Mouse (Mus musculus) erythroid progenitor cell, adult 5-6 weeks (primary cell): ENCODE measurements around the gene Fzr1. TPM values are rescaled to one million over a fixed set of nuclear protein-coding genes. Genes with fewer than 3 reads are reported as not detected.
A peak's percentile ranks its signal among the peaks of the same experiment; 100 is the strongest.

ENCODE experiments used
- ATAC-seq: replicated peaks from 2 replicates; pipeline ENCODE4 v1.8.0; 2016; ENCODE audit warnings: moderate number of reproducible peaks, mild to moderate bottlenecking, moderate TSS enrichment, inconsistent platforms; ENCODE audit not compliant: poor library complexity, low FRiP score, severe bottlenecking
- total RNA-seq, 2 experiments: library from RNA; stranded (forward) in 1 of 2; stranded (reverse) in 1 of 2; fragments of 150-400 nt in 1 of 2; fragments of 186-747, 209-891 nt in 1 of 2; gene quantifications; 2 replicates each; pipeline versions ENCODE4 v1.2.3 to v1.2.4; 2015 to 2017; ENCODE audit warnings: low replicate concordance in 2 of 2

Gene Fzr1
- total RNA-seq, 2 experiments from 2014 or later, result 235 to 266 TPM

DNA sequence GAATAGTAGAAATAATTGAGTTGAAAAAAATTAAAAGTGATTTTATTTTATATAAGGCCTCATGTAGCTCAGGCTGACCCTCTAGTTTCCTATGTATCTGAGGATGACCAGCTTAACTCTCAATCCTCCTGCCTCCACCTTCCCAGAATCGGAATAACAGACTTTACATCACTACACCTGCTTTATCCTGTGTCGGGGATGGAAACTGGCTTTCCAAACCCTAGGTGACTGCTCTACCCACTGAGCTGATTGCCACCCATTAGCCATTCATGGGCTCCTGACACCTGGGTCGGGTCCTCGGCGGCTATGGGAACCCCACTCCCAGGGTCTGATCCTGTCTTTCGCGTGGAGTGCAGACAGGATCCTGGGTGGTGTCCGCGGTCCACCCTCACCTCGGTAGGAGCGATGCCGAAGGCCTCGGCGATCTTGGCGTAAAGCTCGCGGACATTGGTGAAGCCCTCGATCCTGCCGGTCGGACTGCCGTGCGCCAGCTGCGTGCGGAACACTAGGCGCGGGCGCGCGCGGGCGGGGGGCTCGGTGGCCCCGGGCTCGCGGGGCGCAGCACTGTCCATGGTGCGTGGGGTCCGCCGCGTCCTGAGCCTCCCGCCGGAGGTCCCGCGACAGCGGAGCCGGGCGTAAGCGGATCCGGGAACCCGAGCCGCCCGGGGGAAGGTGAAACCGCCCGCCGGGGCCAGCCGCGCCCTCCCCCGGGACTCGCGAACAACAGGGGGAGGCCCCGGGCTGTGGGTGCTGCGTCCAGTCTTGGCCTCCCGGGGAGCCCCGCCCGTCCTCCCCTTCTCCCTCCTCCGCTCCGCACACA is 35.4 kb downstream of the Fzr1 start, which contains the start of gene Gipc3:
Gipc3 (minus strand) TSS at position 581 of the 820 bp plus-strand sequence.
- ATAC-seq, result no peak

DNA sequence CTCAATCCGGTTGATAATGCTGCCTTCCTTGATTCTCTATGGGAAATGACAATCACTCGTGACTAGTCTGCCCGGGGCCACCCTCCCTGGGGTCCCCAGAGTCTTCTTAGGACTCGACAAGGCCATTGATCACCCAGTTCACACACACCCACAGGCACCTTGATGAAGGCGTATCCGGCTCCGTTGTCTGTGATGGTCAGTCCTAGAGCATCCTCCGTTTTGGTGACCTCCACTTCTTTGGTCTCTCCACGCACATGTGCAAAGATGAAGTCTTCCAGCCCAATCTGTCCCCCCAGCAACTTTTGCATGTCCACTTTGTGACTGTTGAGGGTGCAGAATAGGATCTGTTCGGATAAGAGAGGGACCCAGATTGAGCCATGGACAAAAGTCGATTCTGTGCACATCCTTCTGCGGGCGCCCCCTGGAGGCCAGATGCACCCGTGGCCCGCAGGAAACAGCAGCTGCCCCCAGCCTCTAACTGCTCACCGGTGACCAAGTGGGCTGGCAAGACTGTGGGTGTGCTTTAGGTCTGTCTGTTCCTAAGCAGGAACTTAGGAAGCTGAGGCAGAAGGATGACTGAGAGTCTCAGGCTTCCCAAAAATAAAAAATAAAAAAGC is 36.9 kb downstream of the Fzr1 start:
- ATAC-seq, result peak; percentile 56; the same call in 1 of the 2 replicates

DNA sequence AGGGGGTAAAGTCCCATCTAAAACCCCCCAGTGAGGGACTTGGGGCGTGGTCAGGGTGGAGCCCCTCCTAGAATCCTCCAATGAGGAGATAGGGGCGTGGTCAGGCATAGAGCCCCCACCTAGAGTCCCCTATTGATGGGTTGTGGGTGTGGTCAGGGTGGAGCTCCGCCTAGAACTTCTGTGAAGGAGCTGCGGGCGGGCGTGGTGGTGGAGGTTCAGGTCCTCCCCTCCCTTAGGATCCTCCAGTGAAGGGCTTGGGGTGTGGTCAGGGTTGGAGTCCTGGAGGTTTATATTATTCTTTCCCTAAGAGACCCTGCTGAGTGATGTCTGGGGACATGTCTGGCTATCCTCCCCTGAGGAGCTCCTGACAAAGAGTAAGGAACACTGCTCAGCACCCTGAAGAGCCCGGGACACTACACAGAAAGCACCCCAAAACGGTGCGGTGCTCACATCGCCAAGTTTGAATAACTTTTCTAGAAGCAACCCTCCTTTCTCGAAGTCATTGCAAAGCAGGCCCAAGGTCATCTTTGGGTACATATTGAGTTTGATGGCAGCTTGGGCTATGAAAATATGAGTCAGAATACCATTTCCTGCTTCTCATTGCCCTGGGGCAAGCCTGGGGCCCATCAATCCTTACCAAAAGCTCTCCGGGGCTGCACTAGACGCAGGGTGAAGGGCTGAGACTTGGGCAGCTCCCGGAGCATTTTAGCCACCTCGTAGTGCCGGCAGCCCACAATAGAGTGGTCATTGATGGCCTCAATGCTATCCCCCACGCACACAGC is 37.6 kb downstream of the Fzr1 start:
- no peak; the same call in 1 of the 2 replicates for ATAC-seq

DNA sequence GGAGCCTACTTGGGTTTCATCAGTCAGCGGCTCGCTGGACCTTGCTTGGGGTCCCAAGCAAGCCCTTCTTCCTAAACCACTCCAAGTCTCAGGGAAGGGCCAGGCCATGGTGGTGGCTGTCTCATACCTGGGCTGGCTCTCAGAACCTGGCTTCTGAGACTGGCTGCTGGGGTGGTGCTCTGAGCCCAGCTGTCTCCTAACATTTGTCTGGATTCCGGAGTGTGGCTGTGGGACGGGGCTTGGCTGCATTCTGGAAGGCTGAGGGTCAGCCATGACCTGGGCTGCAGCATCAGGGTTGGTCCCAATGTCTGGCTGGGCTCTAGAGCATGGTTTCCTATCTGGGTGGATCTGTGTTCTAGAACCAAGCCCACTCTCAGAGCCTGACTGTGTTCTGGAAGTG is 41.8 kb downstream of the Fzr1 start:
- ATAC-seq, result no peak

DNA sequence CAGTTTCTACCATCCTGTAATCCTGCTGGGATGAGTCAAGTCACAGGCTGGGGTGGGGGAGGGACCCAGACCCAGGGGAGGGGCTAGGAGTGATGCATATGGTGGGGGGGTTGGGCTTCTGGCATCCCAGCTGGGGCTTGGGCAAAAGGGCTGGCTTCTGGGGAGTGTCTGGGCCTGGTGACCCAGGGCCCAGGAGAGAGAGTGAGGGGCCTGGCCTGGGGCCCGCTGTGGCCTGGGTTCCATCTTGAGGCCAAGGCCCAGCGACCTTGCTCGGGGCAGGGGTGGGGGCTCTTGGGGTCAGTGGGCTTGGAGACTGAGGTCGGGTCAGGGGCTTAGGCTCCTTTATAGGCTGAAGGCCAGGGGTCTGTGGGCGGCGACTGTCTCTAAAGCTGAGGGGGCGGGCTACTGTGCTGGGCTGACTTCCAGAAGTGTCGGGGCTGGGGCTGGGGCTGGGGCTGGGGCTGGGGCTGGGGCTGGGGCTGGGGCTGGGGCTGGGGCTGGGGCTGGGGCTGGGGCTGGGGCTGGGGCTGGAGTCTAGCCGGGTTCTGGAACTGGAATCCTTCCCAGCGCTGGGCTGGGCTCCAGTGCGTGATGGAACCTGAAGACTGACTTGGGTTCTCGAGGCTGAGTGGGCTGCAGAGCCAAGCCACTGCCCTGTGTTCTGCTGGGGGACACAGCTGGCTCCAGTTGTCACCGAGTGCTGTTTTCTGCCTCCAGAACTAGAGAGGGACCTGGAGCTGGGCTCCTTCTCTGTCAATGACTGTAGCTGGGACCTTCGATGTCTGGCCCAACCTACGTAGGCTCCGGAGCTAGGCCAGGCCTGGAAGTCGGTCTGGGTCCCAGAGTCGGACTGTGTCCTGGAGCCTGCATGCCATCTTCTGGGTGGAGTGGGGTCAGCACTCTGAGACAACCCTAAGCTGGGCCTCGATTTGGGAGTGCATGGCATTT is 42.6 kb downstream of the Fzr1 start:
- ATAC-seq, result no peak

DNA sequence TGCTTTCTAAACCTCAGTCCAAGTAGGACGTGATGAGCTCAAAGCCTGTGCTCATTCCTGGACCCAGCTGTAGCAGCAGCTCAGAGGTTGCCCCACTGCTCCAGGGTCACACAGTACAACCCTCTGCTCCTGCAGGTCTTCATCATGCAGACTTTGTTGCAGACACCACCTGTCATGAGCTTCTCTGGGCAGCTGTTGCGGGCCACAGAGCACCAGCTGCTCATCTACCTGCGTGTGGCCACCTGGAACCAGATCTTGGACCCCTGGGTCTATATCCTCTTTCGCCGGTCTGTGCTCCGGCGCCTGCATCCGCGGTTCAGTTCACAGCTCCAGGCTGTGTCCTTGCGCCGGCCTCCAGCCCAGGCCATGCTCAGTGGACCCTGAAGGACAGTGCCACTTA is 44.0 kb downstream of the Fzr1 start:
- no peak for ATAC-seq

DNA sequence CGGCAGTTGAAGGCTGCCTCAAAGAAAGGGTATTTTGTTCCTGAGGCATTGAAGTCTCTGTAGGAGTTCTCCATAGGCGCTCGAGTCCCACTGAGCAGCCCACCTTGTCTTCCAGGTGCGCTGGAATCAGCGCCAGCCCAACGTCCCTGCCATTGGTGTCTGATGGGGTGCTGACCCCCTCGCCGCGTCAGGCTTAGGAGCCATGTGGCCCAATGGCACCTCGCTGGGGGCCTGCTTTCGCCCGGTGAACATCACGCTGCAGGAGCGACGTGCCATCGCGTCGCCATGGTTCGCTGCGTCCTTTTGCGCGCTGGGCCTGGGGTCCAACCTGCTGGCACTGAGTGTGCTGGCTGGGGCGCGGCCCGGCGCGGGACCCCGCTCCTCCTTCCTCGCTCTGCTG is 46.0 kb downstream of the Fzr1 start:
- ATAC-seq, result no peak

DNA sequence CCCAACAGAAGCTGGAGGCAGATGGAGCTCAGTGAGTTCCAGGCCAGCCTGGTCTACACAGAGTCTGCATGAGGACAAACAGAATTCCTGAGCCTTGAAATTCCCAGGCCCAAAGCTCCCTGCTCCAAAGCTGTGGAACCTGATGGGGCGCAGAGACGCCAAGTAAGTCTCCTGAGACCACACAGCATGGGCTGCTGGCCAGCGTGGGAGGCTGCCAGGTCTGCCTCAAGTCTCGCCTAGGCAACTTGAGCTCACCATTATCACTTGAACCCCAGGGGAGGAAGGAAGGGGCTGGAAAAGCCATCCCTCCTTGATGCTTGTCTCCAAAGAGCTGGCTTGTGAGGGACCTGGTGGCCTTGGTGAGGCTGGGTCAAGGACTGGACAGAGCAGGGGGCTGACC is 48.3 kb downstream of the Fzr1 start:
- no peak for ATAC-seq

DNA sequence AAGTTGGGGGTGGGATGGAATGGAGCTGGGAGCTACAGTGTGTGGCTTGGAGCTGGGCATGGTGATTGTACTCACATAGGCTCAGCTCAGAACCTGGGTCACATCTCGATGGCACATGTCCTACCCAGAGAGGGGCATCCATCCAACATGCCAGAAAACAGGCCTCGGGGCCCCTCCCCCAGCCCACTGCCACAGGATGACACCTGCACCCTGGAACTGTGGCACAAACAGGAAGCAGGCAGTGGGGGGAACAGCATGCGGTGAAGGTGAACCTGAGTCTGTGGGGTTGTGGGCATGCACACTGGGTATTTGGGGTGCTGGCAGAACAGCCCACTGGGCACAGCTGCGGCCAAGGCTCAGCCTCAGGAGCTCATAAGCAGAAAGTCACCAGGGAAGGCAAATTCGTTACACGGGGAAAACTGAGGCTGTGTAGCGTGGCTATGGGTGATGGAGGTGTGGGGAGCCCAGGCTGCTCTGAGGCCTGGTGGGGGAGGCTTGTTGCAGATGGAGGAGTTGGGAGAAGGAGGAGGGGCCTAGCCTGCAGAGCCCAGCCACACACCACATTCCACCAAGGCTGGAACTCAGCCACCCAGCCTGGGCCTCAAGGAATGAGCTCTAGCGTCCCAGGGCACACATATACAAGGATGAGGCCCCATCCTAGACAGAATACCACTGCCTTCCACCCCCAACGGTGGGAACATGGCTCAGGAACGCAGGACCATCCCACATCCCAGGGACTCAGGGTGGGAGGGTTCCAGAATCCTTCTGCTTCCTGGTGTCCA is 48.9 kb downstream of the Fzr1 start:
- no peak for ATAC-seq

DNA sequence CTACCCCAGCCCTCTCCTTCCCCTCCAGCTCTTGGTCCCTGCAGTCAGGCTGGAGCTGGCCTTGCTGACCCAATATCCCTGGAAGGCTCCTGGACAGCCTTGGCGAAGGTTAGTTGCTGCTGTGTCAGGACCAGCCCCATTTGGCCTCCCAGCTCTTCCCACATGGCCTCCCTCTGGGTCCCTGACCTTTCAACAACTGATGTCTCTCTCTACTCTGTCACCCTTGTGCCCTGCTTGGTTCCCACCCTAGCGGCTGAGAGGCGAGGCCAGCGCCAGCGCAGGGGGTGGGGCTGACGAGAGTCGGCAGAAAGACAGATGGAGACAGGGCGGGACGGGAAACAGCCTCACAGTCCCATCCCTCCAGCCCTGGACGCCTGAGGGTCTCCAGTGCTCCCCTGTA is 49.9 kb downstream of the Fzr1 start, which contains the start of gene Tbxa2r:
Tbxa2r (plus strand) TSS at position 346 of the 400 bp plus-strand sequence.
- 0 out of 2 replicates have a peak, but pooled peaks have one; percentile 17 for ATAC-seq

DNA sequence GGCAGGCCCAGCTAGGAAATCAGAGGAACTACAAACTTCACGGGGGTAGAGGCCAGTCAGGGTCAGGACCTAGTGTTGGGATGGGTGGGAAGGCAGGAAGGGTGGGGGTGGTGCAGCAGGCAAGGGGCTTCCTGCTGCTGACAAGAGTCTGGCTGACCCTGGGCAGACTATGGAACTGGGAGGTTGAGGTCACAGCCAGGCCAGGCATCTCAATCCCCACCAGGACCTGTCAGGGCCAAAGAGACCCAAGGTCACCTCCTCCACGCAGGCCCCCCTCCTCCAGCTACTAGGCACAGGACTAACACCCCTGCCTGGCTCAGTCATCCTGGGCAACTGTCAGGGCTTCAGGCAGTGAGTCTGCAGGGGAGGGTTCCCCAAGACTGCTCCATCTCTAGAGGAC is 50.4 kb downstream of the Fzr1 start:
- no peak for ATAC-seq

DNA sequence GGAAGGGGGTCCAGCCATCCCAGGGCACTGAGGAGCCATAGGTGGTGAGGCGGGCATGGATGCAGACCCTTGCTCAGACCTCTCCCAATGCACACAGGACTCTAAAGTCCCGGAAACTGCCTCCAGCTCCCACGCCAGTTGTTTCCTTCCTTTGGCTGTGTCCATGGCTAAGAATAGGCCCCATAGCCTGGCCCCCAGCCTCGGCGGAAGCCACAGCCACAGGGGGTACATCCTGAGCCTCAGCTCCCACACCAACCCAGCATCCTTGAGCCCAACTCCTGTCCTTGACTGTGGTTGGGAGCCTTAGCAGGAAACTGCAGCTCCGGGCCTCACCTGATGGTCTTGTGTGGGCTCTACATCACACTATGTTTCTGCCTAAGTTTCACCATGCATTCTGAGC is 51.5 kb downstream of the Fzr1 start:
- no peak for ATAC-seq

DNA sequence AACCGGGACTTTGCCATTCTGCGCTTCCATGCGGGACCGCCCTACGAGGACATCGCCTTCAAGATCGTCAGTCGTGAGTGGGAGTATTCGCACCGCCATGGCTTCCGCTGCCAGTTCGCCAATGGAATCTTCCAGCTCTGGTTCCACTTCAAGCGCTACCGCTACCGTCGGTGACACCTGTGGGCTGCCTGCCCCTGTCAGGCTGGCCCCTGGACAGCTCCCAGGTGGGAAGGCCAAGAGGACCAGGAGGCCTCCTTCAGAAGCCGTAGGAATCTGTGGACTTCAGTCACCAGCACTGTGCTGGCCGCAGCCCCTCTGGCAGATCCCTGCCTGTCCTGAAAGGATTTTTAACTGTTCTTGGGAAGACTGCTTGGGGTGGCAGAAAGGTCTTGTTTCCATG is 52.5 kb downstream of the Fzr1 start:
- ATAC-seq, result no peak

DNA sequence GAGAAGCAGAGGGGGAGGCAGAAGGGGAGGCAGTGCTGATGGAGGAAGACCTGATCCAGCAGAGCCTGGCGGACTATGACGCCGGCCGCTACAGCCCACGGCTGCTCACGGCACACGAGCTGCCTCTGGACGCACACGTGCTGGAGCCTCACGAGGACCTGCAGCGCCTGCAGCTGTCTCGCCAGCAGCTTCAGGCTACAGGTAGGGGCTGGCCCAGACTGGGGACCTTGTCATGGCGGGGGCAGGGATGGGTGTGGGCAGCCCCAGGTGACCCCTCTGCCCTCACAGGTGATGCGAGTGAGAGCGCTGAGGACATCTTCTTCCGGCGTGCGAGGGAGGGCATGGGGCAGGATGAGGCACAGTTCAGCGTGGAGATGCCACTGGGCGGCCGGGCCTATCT is 53.1 kb downstream of the Fzr1 start:
- no peak for ATAC-seq

DNA sequence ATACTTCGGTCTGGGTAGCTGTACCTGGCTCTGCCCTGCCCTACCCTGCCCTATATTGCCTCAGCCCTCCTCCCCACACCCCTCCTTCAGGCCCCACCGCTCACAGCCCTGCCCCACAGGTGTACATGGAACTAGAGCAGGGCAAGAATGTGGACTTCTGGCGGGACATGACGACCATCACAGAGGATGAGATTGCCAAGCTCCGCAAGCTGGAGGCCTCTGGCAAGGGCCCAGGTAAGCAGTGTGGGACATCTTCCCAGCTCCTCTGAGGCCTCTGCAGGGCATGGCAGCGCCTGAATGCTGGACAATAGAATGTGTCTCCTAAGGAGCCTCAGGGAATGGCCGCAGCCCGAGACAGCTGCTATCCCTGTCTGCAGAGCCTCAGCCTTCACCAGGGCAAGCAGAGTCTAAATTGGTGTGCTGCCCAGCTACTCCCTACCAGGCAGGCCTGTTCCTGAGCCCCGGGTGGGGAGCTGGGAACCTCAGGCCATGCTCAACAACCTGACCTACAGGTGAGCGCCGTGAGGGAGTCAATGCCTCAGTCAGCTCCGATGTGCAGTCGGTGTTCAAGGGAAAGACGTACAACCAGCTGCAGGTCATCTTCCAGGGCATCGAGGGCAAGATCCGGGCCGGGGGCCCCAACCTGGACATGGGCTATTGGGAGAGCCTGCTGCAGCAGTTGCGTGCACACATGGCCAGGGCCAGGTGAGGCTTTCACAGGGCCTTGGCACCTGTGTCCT is 54.4 kb downstream of the Fzr1 start:
- ATAC-seq, result no peak

DNA sequence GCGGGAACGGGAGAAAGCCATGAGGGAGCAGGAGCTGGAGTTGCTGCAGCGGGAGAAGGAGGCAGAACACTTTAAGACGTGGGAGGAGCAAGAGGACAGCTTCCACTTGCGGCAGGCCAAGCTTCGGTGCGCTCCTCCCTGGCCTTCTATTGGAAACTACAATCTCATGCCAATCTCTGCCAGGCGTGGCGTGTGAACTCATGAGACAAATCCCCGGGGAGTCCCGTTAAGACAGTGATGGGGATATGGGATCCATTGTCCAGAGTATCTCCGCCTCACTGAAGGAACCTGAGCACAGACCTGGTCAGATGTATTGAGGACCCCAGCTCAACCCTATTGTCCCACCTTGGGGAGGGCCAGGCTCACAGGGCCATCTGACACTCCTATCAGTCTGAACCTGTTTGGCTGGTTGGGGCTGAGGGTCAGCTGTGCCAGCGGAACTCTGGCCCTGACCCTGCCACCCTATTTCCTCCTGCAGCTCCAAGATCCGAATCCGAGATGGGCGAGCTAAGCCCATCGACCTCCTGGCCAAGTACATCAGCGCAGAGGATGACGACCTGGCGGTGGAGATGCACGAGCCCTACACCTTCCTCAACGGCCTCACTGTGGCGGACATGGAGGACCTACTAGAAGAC is 55.1 kb downstream of the Fzr1 start:
- ATAC-seq, result no peak

DNA sequence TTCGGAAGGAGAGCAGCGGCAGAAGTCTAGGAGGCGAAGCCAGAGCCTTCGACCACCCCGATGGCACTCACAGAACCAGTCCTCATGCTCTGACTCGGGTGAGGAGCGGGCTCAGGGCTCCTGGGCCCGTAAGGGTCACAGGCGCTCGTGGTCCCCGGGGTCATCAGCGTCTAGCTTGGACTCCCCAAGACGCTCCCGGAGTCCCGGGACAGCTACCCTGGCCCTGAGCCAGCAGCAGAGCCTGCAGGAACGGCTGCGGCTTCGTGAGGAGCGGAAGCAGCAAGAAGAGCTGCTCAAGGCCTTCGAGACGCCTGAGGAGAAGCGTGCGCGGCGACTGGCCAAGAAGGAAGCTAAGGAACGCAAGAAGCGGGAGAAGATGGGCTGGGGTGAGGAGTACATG is 55.9 kb downstream of the Fzr1 start:
- no peak for ATAC-seq

DNA sequence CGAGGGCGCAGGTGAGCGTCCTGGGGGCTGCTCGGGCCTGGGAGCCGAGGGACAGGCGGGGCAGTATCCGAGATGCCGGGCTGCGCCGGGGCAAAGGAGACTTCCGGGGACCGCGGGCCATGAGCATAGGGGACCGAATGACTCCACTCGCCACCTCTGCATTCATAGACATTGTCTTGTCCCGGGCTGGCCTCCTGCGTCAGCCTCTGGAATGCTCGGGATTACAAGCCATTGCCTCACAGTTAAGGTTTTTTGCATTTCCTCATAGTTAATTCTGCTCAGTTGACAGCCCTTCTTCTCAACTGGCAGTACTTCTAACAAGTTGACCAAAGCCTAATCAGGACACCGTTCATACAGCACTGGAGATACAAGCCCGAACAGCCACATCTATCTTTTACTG is 56.9 kb downstream of the Fzr1 start:
- ATAC-seq, result no peak
